Mouse (Mus musculus) G1E (cell line): ENCODE measurements around the gene Dydc1. TPM values are rescaled to one million over a fixed set of nuclear protein-coding genes. Genes with fewer than 3 reads are reported as not detected.

Experiments used
- ATAC-seq: 2 replicates; pipeline ENCODE4 v1.8.0; 2016; ENCODE audit warnings: mild to moderate bottlenecking; ENCODE audit not compliant: insufficient number of reproducible peaks, poor library complexity, low FRiP score, severe bottlenecking; ENCODE audit errors: extremely low read depth
- DNase-seq: peaks from one replicate; pipeline ENCODE4 v3.0.0; 2012; ENCODE audit warnings: low spot score
- H3K27me3 ChIP-seq: 2 replicates; pipeline ENCODE4 v1.6.1; 2012; ENCODE audit warnings: mild to moderate bottlenecking, low read length, inconsistent platforms; ENCODE audit not compliant: insufficient read depth
- H3K36me3 ChIP-seq: replicated peaks from 2 replicates; pipeline ENCODE3; 2012; ENCODE audit warnings: mild to moderate bottlenecking, inconsistent platforms
- H3K4me1 ChIP-seq: 2 replicates; pipeline ENCODE4 v1.6.1; 2012; ENCODE audit warnings: low read depth, low read length, inconsistent platforms, mixed read lengths; ENCODE audit not compliant: insufficient read depth
- H3K4me3 ChIP-seq: 2 replicates; pipeline ENCODE4 v1.5.1; 2012; ENCODE audit warnings: low read depth, mild to moderate bottlenecking, inconsistent platforms, low read length, moderate library complexity, mixed read lengths
- H3K9me3 ChIP-seq: replicated peaks from 2 replicates; pipeline ENCODE4 v1.6.1; 2012; ENCODE audit warnings: inconsistent platforms
- CTCF ChIP-seq: IDR thresholded peaks from 2 replicates; pipeline ENCODE4 v1.5.1; 2012; ENCODE audit warnings: low read depth, low read length, inconsistent platforms, mixed read lengths
- GATA1 ChIP-seq: IDR thresholded peaks from 2 replicates; pipeline ENCODE4 v1.6.1; 2012; ENCODE audit warnings: borderline replicate concordance, low read length, inconsistent platforms, mixed read lengths
- GATA2 ChIP-seq: IDR thresholded peaks from 2 replicates; pipeline ENCODE4 v1.6.1; 2012; ENCODE audit warnings: low read depth, low read length, inconsistent platforms, borderline replicate concordance
- POLR2AphosphoS5 ChIP-seq: IDR thresholded peaks from 2 replicates; pipeline ENCODE4 v1.6.1; 2012; ENCODE audit warnings: low read depth, low read length, inconsistent platforms; ENCODE audit not compliant: insufficient replicate concordance
- TAL1 ChIP-seq: conservative IDR thresholded peaks from 2 replicates; pipeline ENCODE4 v1.6.1; 2012; ENCODE audit warnings: low read depth, low read length, inconsistent platforms, mixed read lengths
- polyA plus RNA-seq: library from polyadenylated mRNA; stranded (reverse); fragments of >175 nt; gene quantifications from 2 replicates; pipeline ENCODE4 v1.2.3, GENCODE M21; 2012
- total RNA-seq, 2 experiments: library from RNA; stranded (forward) in 1 of 2; stranded (reverse) in 1 of 2; fragments of 200-1000 nt in 1 of 2; fragments of >200 nt in 1 of 2; fragmentation: Nextera tagmentation in 1 of 2; gene quantifications; 2 replicates each; pipeline ENCODE4 v1.2.3; 2014 to 2017

Gene Dydc1
- total and polyA plus RNA-seq, 3 experiments = not detected

- H3K36me3 ChIP-seq = no peaks in the 10 kb centered on the region
- H3K9me3 ChIP-seq = no peaks in the 10 kb centered on the region
- no peak overlapping the region for H3K4me3 ChIP-seq
- TF ChIP-seq POLR2AphosphoS5 (no peak), CTCF (peak; percentile 47; the same call in 1 of the 2 replicates), GATA1 (no peak), GATA2 (no peak), TAL1 (no peak)
- peaks cover 2% of the 10 kb centered on the region; the same call in 1 of the 2 replicates for H3K4me1 ChIP-seq
- ATAC-seq = peak; percentile 40; the same call in 1 of the 2 replicates
- no peaks in the 10 kb centered on the region for H3K27me3 ChIP-seq
- DNase-seq = peak; percentile 13
Observed at GRCm38 (mm10) chr14:41090777-41091176, 18.1 kb downstream of the Dydc1 start.

- Histone ChIP-seq H3K36me3 (no peaks in the 10 kb centered on the region), H3K4me3 (no peak overlapping the region), H3K9me3 (no peaks in the 10 kb centered on the region), H3K27me3 (no peaks in the 10 kb centered on the region), H3K4me1 (peaks cover 2% of the 10 kb centered on the region; the same call in 1 of the 2 replicates)
- TF ChIP-seq CTCF (peak; percentile 52; the same call in 1 of the 2 replicates), GATA2 (no peak)
- ATAC-seq (no peak), DNase-seq (no peak)
Observed at GRCm38 (mm10) chr14:41094114-41094513, 21.4 kb downstream of the Dydc1 start.

- TF ChIP-seq POLR2AphosphoS5 (no peak), TAL1 (no peak), GATA1 (no peak), CTCF (no peak), GATA2 (no peak)
- no peak for DNase-seq
Observed at GRCm38 (mm10) chr14:41096296-41096860, 23.7 kb downstream of the Dydc1 start.

GRCm38 (mm10) chr14:41098726-41099125 lies 26.0 kb downstream of the Dydc1 start:
- TF ChIP-seq CTCF = no peak
- no peak for TF ChIP-seq TAL1
- TF ChIP-seq GATA1 = no peak
- TF ChIP-seq GATA2 = no peak
- no peak for TF ChIP-seq POLR2AphosphoS5
- no peaks in the 10 kb centered on the region for H3K27me3 ChIP-seq
- H3K4me1 ChIP-seq = no peaks in the 10 kb centered on the region
- H3K36me3 ChIP-seq = no peaks in the 10 kb centered on the region
- DNase-seq (no peak), ATAC-seq (no peak)
- no peaks in the 10 kb centered on the region for H3K9me3 ChIP-seq
- H3K4me3 ChIP-seq = no peak overlapping the region

More at GRCm38 (mm10) chr14:41096296-41096860, 23.7 kb downstream of the Dydc1 start:
- Histone ChIP-seq H3K27me3 (no peaks in the 10 kb centered on the region), H3K9me3 (no peaks in the 10 kb centered on the region), H3K4me3 (no peak overlapping the region), H3K36me3 (no peaks in the 10 kb centered on the region), H3K4me1 (no peaks in the 10 kb centered on the region)
- no peak for ATAC-seq

- Histone ChIP-seq H3K9me3 (no peaks in the 10 kb centered on the region), H3K27me3 (no peaks in the 10 kb centered on the region), H3K4me1 (no peaks in the 10 kb centered on the region), H3K36me3 (no peaks in the 10 kb centered on the region), H3K4me3 (no peak overlapping the region)
- DNase-seq (no peak), ATAC-seq (no peak)
- no peak for TF ChIP-seq POLR2AphosphoS5
- no peak for TF ChIP-seq GATA1
- no peak for TF ChIP-seq CTCF
- TF ChIP-seq GATA2 = no peak
- no peak for TF ChIP-seq TAL1
Observed at GRCm38 (mm10) chr14:41100712-41101111, 28.0 kb downstream of the Dydc1 start.

GRCm38 (mm10) chr14:41101242-41101641 lies 28.5 kb downstream of the Dydc1 start:
- H3K9me3 ChIP-seq = no peaks in the 10 kb centered on the region

More at GRCm38 (mm10) chr14:41101242-41101641, 28.5 kb downstream of the Dydc1 start:
- no peak for TF ChIP-seq TAL1
- no peak for TF ChIP-seq CTCF
- no peak for TF ChIP-seq GATA1
- no peak for TF ChIP-seq POLR2AphosphoS5
- TF ChIP-seq GATA2 = no peak
- no peak overlapping the region for H3K4me3 ChIP-seq
- no peaks in the 10 kb centered on the region for H3K27me3 ChIP-seq
- no peak for ATAC-seq
- H3K4me1 ChIP-seq = no peaks in the 10 kb centered on the region
- no peaks in the 10 kb centered on the region for H3K36me3 ChIP-seq
- no peak for DNase-seq
